Mouse (Mus musculus) cerebellum, adult 8-10 months (tissue): Measurements from ENCODE around the gene Fgfr2.

Experiments used
- DNase-seq: peaks from one replicate; pipeline ENCODE4 v3.0.0; 2022

The Fgfr2 gene

DNA sequence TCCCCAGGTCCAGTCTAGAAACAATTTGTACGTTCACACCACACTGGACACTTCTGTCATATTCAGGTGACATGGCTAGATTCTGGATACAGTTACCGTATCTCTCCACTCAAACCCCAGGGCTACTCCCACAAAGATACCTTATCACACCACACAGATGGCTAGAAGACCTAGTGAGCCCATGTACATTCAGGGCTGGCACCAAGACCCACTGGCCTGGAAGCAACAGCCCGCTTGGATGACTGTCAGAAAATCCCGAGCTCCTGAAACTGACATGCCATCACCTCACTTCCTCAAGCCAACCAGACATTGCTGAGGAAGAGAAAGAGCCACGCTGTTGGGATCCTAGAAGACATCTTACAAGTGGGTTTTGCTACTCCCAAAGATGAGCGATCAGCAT lies 384.3 kb downstream of the Fgfr2 start:
- DNase-seq, result no peak

DNA sequence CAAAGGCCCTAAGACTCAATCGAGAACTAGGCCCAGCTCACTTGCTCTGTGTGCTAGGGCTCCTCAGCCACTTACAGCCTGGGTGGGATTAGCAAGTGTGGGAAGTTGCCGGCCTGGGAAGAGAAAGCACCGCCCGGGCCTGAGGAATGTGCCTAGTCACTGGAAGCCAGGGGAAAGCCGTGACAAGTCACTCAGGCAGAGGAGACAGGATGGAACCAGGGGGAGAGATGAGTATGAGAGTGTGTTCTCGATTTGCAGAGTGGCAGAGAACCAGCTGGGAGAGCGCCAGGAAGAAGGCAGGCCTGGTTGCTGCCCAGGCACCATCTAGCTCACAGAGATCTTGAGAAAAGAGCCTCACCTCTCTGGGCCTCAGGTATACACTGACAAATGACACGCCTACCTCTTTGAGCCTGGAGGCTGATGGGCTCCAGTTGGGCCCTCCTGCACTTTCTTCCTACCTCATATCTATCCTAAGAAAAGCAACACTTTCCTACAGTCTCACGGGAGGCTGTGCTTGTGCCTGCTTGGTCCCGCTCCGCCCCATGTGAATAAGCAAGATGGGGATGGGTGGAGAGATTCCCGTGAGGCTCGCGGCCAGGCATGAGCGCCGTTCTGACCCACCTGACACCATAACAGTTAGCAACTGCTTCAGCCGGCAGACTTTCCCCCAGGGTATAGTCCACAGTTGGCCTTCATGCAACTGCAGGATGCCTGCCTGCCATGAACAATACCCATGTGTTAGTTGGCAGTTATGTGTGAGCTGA lies 386.9 kb downstream of the Fgfr2 start:
- no peak for DNase-seq

DNA sequence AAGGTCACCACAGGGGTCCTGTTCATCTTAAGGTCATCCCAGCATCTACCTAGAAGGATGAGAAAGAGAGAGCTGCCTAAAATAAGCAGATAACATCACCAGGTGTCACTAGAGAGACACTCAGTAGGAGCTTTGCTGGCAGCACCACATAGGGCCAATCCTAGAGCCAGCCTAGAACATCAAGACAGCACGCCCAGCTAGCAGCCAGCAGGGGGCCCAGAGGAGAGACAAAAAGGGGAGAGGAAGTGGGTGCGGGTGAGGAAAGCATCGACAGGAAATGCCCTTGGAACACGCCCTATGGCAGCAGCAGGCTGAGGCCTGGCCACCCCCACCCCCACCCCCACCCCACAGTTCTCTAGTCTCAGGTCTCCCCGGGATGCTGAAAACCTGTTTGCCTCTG lies 388.0 kb downstream of the Fgfr2 start:
- no peak for DNase-seq

DNA sequence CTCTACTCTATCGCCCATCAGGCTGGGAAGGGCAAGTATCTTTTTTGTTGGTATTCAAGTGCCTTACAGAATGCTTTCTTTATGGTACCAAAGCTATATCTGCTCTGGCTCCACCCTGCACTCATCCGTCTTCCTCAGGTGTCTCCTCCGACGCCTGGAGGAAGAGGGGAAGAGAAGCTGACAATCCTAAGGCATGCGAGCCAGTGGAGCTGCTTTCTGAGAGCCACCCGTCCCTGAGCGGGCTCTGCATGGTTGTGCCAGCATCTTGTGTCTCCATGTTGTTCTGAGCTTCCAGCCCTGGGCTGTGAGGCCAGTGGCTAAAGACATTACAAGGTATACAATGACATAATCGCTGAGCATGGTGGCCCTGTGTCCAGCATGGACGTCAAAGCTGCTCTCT lies 388.9 kb downstream of the Fgfr2 start:
- DNase-seq, result no peak

DNA sequence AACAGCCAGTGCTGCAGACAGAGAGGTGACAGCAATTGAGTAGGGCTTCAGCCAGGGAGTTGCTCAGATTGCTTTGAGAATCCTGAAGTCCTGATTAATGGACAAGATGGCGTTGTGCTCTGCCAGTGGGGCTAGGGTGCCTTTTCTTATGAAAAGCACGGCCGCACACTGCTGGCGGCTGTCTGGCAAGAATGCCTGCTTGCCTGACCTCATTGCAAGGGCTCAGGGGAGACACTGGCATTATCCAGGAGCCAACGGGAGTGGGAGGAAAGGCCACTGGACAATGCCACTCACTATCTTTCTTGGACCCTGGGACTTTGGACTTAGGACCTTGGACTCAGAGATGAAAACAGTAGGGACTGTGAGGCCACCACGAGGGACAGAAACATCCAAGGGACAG lies 389.6 kb downstream of the Fgfr2 start:
- DNase-seq, result no peak

DNA sequence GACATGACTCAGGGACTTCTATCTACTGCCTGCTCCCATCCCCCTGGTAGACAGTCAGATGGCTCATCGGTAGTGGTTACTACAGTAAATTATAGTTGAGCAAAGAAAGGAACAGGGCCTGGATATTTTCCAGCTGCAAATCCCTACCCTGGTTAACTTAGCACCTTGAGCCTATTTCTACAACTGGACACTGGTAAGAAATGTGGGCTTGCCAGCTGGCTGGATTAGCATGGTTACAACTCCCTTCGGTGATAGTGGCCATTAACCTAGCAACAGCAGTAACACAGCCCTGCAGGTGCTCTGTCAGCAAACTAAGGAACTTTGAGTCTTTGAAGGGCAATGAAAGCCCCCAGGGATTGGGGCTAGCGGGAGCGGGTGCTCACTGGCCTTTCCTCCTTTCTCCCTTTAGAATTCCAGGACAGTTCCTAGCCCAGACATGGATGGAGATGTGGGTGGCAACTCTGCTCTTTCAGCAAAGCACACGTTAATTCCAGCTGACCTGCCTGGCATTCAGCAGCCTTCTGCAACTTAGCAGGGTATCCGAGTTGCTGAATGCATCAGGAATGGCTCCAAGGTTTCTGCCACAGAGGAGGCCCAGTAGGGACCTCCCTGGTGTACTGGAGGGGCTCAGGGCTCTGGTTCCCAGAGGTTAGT lies 390.9 kb downstream of the Fgfr2 start:
- DNase-seq, result no peak

DNA sequence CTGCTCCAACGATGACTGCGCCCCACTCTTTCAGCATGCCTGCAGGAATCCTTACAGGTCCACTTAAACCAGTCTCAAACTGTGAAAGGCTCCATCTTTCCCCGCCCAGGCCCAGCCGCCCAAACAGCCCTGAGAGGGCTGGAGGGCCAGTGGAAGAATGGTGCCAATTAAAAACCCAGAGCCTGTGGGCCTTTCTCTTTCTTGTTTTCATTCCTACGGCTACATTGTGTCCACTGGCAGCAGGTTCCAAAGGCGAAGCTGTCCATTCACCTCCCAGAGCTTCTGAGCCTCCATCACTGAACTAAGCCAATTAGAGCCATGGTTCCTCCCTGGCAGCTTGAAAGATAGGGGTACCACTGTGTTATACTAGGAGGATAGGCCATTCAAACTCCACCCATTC lies 391.6 kb downstream of the Fgfr2 start:
- DNase-seq, result no peak

DNA sequence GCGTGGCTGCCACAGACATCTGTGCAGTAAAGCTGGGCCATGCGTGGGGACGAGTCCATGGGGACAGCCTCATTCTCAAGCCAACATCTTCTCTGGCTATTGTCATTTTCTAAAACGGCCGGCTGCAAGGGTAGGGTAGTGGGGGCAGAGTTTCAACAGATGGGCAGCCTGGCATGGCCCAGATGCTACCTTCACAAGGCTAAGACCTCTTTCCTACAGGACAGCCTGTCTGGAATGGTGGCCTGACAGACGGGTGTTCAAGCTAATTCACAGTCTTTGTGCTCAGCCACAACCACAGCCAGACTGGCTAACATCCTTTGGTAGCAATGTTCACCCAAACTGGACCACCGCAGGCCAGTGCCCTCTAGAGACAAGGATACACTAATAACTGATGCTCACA lies 392.6 kb downstream of the Fgfr2 start:
- DNase-seq, result no peak

DNA sequence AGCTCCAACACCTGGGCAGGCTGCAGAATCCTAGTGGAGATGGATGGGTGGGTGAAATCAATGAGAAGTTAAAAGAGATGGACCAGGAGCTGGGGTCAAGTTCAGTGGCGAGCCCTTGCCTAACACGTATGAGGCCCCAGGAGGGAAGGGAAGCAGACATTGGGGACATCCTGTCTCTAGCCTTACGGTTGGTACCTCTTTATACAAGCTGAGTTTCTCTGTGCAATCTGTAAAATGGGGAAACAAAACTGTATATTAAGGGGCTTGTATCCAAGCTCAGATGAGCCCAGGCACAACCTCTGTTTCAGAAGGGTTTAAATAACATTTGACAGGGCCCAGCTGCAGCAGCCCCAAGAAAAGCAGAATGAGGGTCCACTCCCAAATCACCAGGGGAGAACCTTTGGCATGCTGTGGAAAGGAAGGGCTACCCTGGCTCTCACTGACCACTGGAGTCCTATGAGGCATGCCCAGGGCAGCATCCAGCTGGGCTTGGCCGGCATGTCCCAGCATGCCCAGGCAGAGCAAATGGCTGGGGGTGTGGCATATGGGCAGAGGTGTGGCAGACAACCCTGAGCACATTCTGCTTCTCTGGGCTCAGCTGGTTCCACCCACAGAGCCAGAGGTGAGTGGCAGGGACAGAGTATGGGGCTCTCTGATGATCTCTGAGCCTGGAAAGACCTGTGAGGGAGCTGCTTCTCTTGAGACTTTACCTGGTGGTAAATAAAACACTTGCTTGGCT lies 393.9 kb downstream of the Fgfr2 start:
- no peak for DNase-seq

DNA sequence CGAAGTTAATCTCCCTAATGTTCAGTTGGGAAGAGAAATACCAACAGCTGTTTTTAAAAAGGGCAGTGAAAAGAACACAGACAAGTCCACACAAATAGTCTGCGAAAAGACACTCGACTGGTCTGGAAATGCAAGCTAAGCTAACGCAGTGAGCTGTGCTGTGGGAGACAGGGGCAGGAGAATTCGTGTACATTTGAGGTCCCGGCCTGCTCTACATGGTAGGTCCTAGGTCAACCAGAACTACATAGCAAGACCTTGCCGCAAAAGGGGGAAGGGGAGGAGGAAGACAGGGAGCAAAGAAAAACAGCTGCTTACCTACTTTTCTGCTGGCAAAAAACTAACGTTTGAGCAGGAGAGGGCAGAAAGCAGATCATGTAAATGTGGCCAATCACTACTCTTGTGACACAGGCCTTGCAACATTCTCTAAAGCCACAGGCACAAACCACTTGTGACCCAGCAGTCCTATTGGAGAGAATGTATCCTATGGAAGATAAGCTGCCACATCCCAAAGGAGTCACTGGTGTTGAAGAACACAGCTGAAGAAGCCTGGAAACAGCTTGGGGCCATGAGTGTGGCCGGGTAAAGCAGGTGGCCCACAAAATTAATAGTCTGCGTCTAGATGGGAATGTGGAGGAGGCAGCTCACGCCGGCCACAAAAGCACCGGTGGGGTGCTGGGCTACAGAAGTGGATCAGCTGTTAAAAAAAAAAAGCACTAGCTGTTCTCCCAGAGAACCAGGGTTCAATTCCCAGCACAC lies 396.9 kb downstream of the Fgfr2 start:
- DNase-seq, result no peak

DNA sequence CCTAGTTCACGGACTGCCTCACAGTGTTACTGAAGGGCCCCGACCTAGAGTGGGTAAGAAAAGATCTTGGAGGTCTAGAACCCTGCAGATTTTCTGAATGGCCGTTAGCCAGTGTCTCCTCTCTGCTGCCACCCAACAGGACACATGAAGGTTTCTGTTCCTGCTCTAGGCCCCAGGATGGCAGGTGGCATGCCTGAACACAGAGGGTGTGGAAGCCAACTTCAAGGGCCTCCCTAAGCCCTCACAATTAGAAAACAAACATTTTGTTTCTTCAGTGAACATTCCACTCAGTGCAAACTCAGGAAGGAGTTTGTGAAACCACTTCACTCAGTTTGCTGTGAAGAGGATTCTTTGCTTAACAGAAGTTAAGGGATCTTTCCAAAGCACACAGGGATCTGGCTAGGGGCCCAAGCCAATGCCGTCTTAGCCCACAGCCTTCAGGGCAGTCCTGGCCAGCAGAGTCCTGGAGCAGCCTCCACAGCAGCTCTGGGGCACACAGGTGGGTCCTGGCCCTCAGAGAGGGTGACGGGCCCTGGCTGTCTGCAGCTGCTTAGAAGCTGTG lies 398.6 kb downstream of the Fgfr2 start:
- no peak for DNase-seq

DNA sequence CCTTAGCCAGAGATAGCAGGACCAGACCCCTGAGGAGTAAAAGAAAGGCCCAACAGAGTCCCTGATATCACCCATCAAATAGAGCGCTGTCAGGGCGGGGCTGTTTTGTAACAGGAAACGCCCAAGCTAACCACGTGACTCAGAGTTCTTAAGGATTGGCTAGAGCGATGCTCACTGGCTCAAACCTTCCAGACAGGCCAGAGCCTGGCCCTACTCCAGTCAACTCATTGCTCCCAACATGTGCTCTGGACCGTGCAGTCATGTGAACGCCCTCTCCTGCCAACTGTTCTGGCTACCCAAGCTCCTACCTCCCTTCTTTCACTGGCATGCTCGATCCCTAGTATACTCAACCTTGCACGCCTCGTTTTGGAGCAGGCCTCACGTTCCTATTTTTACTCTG lies 399.2 kb downstream of the Fgfr2 start:
- DNase-seq, result peak; percentile 92

DNA sequence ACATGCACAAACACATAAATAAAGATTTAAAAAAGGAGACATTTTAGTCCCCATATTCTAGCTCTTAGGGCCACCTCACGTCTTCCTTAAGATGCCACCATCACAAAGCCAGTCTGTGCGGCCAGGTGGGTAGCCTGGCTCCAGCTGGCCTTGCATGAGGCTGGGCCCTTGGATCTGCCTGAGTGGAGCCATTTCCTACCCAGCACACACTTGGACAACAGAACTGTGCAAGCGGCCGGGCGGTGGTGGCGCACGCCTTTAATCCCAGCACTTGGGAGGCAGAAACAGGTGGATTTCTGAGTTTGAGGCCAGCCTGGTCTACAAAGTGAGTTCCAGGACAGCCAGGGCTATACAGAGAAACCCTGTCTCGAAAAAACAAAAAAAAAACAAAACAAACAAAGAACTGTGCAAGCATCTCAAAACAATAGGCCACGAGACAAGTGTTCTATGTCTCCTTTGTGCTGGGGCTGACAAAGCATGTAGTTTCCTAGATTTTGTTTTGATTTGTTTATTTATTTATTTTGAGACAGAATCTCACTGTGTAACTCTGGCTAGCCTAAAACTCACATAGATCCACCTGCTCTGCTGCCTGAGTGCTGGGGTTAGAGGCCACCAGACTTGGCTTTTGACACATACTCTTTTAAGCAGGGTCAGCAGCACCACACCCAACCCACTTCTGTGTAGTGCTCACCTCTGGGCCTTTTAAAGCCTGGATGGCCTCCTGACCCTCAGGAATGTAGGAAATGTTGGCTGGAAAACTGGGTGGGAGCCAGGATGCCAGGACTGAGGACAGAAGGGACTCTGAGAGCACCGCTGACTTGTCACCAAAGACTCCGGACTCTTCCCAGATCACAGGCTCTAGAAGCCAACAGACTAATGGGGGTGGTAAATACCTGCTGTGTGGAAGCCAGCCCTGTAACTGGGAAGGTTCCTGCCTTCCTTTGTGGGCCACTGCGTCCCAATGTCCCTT lies 400.5 kb downstream of the Fgfr2 start:
- DNase-seq, result peak; percentile 37

DNA sequence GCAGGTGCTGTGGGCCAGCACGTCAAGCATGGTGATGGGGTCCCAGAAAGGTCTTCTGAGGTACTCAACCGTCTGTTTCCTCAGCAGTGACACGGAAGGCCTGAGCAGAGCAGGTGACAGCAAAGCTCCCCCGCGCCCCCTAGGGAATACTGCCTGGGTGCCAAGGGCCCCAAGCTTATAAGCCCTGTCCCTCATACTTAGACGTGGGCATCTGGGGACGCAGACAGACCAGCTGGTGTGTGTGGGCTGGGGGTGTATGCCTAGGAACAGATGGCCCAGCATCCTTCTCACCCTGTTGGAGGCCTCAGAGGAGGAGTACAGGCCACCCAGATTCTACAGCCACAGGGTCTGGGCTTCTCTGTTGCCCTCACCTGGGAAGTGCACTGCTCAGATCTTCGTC lies 402.6 kb downstream of the Fgfr2 start:
- peak; percentile 77 for DNase-seq

DNA sequence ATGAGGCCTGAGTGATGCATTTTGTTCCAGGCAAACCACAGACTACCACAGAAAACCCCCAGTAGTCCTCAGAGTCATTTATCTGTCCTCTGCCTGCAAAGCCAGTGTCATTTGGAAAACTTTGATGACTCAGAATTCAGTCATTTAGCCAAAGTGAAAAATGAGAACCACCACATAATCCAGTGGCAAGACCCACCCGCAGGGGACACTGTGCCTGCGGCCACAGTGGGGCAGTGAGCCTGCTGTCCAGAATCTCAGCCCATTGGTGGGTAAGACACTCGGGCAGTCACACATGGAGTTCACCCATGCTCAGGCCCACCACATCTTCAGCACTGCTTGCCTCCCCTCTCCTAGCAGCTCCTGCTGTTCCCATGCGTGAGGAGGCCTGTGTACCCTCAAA lies 403.6 kb downstream of the Fgfr2 start:
- no peak for DNase-seq

DNA sequence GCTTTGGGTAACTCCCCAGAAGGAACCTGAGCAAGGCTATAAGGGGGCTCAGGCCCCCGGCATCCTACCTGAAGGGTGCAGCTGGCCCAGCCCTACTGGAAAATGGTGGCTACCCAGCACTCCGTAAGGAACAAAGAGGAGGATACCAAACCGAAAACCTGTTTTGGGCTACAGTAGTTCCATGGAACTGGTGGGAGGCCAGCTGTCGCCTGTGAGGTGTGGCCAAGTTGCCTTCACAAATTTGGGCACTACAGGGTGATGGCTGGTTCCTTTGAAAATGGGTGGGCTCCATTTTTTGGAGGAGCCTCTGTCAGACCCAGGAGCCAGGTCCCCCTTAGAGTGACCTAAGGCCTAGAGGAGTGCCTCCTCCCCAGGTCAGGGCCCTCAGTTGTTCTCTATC lies 407.9 kb downstream of the Fgfr2 start:
- no peak for DNase-seq

DNA sequence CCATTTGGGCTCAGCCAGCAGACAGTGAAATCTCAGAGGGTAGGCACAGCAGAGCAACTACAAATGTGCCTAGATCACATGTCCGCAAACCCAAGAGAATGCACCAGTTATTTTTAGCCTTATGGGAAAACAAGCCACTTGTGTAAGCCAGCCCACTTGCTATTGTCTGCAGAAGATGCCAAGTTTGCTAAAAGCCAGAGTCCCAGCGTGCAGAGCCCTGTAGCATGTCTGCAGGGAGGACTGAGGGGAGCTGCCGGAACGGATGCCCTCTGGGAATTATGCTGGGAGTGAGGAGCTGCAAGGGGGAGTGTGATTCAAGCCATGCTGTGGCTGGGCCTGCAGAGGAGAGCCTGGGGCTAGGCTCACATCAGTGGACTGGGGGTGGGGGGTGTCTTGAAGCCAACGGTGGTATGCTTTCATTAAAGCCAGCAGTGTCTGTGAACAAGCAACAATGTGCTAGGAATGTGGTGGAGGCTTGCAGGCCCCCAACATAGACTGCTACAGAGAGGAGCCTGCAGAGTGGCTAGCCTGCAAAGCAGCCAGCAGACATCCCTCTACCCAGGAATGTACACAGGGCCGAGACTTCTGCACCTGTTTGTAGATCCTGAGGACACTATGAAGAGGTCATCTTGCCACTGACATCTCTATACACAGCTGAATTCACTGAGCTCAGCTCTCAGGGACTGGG lies 408.8 kb downstream of the Fgfr2 start:
- DNase-seq, result peak; percentile 52

DNA sequence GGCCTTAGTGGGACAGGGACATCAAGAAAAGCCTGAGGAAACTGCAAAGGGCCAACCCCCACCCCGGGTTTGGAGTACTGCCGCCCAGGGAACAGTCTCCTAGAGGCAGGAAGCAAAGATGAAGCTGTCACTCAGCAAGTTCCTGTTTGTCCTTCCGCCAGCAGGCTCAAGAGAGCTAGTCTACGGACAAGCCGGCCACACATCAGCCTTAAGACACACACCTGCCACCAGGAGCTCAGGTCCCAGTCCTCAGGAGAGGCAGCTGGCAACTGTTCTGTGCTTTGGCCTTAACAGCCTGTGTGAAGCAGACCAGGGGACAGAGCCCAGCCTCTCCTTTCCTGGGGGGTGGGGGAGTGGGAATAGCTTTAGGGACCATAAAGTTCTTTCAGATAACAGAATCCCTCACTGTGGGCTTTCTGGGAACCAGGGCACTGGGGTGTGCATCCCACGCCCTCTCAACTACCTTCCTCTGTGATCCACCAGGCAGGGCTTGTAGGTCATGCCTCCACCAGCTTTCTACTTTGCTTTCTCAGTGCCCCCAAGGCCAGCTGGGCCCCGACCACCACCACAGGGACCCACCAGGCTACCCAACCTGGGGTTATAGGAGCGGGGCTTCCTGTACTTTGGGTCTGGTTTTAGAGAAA lies 409.5 kb downstream of the Fgfr2 start:
- DNase-seq, result peak; percentile 35

DNA sequence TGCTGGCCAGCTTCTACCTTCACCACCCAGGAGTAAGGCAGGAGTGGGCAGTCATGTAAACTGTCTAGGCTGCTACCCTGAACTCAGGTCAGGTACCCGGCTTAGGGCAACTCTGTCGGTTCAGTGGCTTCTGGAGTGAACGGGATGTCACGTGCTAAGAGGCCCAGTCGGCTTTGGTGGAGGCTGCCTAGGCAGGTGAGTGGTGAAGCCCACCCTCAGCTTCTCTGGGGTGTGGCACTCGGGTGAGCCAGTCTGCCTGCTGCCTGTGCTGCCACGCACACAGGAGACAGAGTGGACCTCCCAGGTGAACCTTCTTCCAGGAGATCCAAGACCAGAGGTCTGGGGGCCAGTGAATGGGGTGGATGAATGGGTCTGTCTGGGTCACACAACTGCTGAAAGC lies 410.2 kb downstream of the Fgfr2 start:
- peak; percentile 22 for DNase-seq

DNA sequence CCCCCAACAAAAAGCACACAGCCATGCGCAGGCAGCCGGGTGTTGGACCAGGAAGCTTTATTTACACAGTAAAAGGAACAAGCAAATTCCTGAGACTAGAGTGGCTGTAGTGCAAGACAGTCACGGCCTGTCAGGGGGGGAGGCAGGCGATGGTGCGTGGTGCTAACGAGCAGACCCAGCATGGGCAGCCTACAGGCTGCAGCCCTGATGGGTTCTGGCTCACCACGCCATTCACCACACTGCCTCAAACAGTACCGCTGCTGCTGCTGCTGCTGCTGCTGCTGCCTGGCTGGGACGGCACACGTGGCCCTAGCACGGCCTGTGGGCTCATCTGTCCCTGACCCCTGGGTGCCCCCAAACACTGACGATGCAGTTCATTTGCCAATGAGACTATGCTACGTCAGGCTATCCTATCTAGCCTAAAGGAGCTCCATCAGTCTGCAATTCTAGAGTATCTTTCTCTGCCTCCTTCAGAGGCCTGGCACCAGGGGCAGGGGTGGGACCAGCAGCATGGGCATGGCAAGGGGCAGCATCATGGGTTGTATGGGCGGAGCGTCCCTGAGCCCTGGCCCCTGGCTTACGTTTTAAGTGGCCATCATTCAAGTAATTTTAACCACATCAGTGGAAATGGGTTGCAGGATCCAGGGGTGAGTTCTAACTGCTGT lies 411.0 kb downstream of the Fgfr2 start:
- DNase-seq, result no peak
